Mouse (Mus musculus) c-Kit-negative CD71-positive TER-119-positive erythroid progenitor cells, embryonic 14.5 days (primary cell): ENCODE results near the gene Prelp.
"Not testable (repeated sequence)": the region's sequence is repeated elsewhere in the genome, so short reads cannot be mapped to it uniquely, and the experiment has no call there.

Experiments used
- DNase-seq: peaks from one replicate; pipeline ENCODE4 v3.0.0-alpha.2; 2013; ENCODE audit warnings: low read depth, low spot score

Prelp gene

DNA sequence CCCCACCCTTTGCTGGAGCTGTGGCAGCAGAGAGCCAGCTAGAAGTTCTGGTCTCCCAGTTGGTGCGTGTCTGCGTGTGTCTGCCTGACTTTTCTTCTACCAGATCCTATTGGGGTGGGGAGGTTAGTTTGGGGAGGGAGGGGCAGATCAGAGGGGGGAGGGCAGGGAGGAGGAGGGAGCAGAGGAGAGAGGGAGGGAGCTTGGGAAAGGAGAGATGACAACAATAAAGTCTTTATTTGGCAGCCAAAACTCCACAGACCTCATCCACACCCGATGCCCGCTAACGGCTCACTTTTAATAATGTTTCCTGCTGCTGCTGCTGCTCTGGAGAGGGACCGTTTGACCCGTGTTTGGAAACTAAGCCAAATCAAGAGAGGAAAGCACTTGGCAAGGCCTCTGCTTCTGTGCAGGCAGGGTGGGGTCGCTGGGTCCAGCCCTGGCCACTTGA, at the start of gene Prelp:
Gene Prelp (minus strand): TSS at position 111 of the 448 bp plus-strand sequence.
- no peak for DNase-seq

DNA sequence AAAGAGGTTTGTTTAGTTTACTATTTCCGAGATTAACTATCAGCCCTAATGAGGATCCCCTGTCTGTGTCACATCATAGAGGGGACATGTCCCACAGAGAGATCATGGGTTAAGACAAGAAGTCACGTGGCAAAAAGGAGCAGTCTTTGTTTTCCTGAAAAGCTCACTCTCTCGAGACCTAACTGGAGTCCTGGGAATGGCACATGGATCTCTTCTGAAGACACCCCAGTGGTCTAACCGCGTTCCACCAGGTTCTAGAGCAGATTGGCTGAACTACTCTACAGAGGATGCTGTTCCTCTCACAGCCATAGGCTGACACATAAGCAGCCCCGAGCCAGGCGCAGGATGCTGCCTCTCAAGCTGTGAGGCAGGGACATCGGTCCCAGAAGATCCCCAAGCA, 48.2 kb upstream of the Prelp start:
- DNase-seq, result no peak

DNA sequence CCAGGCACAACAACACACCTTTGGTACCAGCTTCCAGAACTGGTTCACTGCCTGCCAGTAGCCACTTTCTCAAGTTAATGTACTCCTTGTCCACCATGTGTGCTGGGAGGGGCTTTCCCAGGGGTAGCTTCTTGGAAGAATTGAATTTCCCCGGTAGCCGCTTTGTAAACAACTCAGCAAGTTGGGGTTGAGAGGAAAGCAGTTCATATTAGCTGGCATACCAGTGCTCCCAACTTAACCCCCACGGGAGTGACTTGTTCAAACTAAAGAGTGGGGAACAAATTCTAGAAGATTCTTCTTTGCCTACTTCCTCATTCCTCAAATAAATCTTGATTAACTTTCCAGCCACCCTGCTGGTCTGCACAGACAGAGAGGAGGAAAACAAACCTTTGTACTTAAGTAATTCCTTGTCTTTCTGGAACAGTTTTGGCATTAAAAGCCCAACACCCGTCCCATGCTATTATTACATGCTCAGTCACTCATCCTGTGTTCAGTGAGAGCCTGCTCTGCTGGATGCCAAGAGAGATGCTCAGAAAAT, 47.6 kb upstream of the Prelp start:
- DNase-seq, result no peak

DNA sequence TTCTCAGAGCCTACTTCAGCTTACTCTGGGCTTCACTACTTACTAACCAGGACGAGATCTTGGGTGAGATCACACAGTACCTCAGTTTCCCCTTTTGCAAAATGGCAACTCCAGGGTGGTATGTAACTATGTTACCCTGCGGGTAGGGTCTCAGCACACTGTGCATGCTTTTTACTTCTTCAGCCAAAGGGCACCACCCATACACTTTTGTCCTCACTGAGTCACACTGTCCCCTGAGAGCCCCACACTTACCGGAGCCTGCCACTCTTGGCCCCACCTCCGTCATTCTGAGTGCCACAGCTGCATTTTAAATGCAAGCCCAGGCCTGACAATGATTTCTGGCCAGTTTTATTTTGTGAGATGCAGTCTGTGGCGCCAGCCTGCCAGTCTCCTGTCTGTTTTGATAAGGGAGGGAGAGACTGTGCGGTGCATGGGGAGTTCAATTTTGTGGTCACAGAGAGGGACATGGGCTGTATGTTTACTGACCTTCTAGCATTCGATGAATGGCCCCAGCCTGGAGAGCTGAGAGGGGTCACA, 46.3 kb upstream of the Prelp start:
- DNase-seq, result no peak

DNA sequence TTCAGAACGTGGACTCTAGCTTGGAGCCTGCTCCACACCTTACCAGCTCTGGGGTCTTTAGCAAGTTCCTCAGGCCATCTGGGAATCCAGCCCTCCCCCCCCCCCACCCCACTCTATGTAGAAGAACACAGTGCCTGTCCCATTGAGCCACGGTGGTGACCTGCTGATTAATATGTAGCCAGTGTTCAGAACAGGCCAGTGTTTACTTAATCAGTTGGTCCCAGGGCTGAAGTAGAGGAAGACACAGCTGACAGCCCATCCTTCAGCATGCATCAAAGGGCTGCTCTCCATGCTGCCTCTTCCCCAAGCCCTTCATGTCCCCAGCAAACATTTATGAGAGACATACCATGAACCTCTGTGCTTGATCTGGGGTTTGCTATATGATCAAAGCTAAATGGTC, 44.8 kb upstream of the Prelp start:
- no peak for DNase-seq

DNA sequence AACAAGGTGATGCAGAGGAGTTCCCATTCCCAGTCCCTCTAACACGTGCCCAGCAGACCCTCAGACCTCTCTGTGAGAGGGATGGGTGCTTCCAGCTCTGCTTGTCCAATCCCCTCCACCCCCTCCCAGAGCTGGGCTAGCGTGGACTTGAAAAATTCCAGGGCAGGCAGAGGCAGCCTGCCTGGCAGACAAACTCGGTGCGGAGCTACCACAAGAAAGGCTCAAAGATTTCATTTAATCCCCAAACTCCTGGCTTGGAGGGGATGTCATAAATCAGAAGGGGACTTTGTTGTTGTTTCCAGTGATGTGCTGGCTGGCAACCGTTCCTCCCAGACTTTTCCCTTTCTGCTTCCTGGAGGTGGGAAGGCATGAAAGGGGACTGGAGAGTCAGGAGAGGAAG, 44.1 kb upstream of the Prelp start:
- DNase-seq, result no peak

DNA sequence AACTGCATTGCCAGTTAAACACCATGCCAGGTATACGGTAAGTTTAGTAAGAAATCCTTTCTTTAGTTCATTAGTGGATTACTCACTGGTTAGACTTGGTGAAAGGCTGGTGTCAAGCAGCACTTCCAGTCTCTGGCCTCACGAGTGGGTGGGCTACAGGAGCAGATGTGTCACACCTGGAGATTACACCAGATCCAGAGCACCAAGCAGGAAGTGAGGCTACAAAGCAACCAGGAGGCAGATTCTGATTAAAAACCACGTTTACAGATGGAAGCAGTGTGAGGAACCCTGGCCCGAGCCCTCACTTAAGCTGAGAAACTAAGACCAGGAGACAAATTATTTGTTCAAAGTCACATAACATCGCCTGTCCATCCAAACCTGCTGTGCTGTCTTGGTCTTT, 43.5 kb upstream of the Prelp start:
- no peak for DNase-seq

DNA sequence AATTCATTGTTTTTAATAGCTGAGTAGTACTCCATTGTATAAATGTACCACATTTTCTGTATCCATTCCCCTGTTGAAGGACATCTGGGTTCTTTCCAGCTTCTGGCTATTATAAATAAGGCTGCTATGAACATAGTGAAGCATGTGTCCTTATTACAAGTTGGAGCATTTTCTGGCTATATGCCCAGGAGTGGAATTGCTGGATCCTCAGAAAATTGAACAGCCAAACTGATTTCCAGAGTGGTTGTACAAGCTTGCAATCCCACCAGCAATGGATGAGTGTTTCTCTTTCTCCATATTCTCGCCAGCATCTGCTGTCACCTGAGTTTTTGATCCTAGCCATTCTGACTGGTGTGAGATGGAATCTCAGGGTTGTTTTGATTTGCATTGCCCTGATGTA, 42.4 kb upstream of the Prelp start:
- not testable (repeated sequence) for DNase-seq

DNA sequence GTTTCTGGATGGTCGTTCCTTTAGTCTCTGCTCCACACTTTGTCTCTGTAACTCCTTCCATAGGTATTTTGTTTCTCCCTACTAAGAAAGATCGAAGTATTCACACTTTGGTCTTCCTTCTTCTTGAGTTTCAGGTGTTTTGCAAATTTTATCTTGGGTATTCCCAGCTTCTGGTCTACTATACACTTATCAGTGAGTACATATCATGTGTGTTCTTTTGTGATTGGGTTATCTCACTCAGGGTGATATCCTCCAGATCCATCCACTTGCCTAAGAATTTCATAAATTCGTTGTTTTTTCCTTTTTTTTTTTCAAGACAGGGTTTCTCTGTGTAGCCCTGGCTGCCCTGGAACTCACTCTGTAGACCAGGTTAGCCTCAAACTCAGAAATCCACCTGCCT, 41.9 kb upstream of the Prelp start:
- DNase-seq, result not testable (repeated sequence)

DNA sequence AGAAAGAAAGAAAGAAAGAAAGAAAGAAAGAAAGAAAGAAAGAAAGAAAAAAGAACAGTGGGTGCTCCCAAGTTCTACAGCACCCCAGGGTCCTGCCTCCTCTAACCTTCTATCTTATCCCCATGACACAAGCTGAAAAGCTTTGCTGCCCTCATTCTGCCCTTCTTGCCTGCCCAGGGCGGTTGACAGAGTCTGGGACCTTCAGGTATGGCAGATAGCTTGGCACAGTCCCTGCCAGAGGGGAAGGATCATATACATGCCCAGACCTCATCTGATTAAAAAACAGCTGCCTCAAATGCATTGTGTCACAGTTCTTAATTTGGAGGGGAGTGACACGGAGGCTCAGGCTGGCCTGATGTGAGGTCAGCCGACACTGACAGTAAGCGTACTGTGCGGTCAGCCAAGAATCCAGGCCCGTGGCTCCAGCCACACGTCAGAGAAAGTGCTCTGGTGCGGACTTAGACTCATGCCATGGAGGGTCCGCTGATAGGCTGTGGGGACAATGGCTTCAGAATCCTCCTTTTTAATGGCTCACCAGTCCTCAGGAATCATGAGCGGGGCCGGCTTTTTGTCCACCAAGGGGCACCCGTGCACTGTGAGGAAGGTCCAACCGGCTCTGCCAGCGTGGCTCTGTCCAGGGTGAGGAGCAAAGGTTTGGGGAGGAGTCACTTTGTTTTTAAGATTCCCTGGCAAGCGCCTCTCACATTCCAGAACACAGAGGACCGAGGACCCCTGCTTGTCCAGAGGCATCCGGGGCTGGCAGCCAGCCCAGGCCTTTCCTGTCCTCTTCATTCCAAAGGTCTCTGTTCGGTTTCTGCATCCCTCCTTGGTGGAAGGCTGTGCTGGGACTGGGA, 40.3 kb upstream of the Prelp start:
- no peak for DNase-seq

DNA sequence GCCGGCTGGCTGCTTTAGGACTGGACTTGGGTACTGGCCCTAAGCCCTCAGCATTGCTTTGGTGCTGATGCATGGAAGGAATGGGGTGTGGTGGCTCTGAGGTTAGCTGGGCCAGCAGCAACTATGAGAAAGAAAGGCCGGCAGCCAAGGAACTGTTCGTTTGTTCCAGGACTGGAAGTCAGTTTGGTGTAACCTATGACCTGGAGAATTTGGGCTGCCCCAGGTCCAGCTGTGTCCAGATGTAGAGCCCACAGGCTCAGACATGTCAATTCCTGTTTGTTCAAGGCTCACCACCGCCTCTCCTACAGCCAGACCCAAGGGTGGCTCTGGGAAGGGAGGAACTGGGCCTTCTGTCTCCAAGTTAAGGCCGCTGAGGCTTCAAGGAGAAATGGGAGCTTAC, 38.3 kb upstream of the Prelp start:
- no peak for DNase-seq

DNA sequence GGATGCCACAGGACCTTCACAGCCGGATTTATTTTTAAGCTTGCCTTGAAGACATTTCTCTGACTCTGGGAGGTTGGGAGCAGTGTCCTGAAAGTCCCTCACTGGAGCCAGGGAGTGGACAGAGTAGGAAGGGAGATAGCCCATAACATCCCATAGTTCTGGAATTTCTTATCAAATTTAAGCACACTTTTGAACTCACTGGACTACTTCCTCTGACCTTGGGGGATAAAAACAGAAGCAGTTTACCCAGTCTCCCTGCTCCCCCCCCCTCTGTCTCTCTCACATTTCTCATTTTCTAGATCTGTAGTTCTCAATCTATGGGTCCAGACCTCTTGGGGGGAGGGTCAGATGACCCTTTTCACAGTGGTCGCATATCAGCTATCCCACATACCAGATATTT, 32.8 kb upstream of the Prelp start:
- no peak for DNase-seq

DNA sequence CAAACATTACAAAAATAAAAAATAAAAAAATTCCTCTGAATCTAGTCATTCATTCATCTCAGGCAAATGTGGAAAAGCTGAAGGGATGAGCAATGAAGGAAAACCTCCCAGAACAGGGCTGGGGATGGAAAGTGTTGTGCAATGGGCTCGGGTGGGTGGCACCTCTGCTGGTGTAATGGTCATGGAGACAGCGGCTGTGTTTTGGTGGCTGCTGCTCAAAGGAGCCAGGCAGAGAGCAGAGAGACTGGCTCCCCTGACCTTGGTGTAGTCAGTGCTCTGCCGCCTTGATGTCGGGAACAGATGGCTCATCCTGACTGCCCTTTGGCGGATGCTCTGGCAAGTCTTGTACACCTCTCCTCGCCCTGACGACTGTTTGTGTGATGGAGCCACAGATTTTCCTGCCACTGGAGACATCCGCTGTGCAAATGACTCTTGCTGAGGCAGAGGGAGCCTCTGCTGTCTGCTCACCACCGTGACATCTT, 32.1 kb upstream of the Prelp start:
- no peak for DNase-seq

DNA sequence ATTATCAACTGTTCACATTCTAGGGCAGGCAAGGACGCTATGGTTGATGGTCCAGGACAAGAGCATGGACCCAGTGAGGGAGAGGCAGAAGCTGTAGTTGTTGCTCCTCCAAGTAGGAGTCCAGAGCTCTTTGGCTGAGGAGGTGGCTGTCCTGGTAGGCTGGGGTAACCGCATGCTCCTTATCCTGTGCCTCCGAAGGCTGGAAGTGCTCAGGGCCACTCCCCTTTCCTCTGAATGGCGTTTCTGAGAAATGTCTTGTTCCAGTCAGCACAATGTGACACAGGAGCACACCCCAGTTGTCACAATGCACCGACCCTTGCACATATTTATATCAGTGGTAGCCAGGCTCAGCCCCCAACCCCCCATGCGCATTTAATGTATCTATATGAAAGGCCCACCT, 30.4 kb upstream of the Prelp start:
- DNase-seq, result peak; percentile 42

DNA sequence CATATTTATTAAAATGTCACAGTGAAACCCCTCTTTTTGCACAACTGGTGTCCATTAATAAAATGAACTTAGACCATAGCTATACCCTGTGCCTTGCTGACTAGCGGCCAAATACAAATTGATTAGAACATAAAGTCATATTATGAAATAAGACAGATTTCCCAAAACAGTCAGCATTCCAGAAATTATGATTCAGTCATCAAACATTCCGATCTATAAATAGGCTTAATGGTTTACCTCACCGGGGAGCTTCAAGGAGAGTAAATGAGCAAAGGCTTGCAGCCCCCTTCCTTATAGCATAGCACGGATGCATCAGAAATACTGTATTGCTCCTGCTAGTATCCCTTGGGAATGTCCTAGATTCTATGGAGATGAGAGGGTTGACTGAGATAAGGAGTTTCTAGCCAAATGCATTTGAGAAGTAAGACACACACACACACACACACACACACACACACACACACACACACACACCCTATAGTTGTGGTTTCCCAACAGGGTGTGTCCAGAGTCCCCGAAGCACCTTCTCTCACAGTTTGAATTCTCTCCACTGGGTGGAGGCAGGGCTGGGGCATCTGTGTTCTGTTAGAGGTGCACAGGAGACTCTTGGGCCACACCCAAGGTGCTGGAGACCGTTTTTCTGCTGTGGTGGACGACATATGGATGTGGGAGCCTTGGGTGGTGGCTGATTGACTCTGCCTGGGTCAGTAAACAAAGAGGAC, 29.0 kb upstream of the Prelp start:
- peak; percentile 20 for DNase-seq

DNA sequence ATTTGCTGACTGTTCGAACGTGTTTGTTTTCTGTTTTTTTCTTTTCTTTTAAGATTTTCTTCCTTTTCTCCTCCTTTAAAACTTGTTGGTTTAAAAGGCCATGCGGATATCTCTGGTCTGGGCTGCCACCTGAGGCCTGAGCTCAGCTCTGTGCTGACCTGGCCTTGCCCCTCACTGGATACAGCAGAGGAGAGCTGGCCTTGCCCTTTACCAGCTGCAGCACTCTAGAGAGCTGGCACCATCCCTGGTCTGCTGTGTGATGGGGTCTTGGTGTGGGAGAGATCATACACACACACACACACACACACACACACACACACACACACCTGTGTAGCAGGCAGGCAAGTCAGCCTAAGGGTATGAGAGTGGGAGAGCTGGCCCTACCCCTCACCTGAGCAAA, 23.9 kb upstream of the Prelp start:
- DNase-seq, result no peak

DNA sequence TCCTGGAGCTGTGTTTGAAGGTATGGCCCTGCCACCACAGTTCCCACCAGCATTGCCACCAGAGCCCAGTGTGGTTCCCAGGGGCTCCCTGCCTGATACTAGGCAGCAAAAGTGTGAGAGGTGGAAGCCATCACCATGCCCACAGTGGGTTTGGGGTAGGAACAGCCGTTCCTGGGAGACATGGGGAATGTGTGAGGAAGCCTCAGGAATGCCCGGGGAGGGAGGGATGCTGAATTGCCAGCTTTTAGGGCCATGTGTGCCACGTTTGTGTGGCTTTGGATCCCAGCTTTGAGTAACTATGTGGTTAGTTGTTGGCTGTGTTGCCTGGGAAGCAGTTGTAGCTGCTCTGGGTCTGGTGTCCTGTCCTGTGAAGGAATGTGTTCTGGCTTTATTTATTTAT, 20.7 kb upstream of the Prelp start:
- DNase-seq, result no peak

DNA sequence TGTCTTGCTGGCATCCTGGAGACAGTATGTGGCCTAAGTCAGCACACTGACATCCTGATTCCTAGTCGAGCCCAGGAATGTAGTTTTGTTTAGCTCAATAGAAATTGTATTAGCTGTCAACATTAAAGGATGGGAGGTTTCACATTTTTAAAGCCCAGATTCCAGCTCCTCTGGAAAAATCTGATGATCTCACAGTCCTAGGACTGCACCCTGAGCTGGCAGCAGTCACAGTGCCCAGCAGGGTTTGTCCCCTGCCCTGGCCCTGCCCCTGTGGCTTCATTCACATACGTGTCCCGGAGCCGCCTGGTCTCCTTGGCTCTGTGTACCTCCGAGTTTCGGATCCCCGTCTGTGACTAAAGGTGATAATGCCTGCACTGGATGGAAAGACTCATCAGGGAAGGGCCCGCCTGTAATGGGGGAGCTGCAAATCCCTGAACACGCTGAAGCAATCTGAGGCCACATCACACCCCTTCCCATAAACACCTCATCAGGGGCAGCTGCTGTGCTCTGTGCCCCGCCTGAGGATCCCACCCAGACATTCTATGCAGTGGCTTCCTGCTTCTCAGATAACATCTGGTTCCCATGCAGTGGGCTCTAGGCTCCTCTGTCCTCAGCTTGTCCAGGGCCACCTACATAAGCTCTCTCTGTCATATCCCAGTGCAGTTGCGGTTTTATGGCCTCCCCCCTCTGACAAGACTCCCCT, 20.1 kb upstream of the Prelp start:
- DNase-seq, result no peak

DNA sequence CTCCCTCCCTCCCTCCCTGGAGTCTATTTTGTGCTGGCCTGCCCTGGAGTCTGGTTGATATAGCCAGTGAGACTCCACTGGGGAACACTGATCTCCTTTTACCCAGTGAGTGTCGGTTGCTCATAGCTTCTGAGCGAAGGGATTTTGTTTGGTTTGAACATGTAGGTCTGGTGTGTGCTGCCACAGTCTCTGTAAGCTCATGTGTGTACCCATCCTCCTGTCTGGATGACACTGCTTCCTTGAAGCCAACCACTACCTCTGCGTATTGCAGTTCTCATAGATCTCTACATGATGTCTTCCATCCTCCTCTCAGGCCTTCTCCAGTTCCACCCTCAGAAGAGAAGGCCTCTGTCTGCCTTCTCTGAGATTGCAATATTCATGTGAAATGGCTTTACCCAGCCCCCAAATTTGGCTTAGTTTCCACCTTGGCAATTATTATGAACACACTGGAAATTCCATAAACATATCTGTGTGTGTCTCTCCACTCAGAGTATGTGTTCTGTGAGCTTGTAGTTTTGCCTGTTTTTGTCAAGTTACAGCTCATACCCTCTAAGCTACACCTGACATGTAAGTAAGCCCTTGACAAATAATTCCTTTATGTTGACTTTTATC, 19.4 kb upstream of the Prelp start:
- no peak for DNase-seq

DNA sequence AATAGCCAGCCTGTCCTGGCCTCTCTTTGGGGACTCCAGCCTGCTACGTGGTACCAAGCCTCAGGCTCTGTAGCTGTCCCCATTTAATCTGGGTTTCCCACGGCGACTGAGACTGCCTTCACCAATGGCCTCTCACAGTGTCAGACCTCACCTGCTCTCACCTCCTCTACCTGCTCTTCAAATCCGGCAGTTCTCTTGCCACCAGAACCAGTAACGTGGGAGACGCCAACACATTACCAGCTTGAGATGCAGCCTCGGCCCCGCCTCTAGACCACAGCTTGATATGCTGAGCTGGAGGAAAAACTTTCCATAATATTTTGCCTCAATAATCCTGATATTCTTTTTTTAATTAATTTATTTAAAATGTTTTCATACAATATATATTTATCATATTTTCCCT, 18.5 kb upstream of the Prelp start:
- no peak for DNase-seq

DNA sequence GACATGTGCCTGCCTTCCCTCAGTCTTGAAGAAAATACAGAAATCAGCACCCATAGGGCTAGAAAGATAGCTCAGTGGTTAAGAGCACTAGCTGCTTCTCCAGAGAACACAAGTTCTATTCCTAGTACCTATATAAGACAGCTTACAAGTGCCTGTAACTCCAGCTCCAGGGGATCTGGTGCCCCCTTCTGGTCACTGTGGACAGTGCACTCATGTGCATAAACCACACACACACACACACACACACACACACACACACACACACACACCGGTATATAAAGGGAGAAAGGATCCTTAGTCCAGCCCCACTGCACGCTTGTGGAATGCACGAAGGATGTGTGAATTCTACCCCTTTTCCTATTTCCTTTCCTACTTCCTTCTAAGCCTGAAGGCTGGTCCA, 15.0 kb upstream of the Prelp start:
- DNase-seq, result no peak
